Mouse (Mus musculus): Measurements from ENCODE around the gene B3gnt9. TPM values are rescaled to one million over a fixed set of nuclear protein-coding genes. Genes with fewer than 3 reads are reported as not detected.
"Not testable (repeated sequence)": the region's sequence is repeated elsewhere in the genome, so short reads cannot be mapped to it uniquely, and the experiment has no call there.

B3gnt9 gene
- total RNA-seq, 2 experiments from 2014 or later = 0.09 TPM; not detected in 1

DNA sequence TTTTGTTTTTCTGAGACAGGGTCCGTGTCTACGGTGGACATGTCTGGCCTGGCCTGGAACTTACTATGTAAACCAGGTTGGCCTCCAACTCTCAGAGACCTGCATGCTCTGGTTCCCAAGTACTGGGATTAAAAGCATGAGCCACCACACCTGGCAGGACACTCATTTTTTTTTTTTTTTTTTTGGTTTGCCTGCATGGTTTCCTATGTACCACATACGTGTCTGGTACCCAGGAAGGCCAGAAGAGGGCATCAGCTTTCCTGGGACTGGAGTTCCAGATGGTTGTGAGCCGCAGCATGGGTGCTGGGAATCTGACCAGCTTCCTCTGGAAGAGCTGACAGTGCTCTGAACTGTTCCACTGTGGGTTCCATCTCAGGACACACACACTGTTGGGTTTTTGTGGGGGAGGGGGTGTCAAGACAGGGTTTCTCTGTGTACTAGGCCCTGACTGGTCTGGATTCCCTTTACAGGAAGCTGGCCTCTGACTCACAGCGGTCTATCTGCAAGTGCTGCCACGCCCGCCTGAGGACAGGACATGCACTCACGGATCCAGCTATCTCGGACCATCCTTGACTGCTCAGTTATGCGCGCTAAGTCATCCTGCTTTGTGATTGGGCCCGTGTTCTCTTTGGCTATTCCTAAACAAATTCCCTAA is 6.5 kb upstream of the B3gnt9 start:
- ATAC-seq (replicated peaks; ENCODE audit: low FRiP score, poor library complexity, severe bottlenecking) = no peak

DNA sequence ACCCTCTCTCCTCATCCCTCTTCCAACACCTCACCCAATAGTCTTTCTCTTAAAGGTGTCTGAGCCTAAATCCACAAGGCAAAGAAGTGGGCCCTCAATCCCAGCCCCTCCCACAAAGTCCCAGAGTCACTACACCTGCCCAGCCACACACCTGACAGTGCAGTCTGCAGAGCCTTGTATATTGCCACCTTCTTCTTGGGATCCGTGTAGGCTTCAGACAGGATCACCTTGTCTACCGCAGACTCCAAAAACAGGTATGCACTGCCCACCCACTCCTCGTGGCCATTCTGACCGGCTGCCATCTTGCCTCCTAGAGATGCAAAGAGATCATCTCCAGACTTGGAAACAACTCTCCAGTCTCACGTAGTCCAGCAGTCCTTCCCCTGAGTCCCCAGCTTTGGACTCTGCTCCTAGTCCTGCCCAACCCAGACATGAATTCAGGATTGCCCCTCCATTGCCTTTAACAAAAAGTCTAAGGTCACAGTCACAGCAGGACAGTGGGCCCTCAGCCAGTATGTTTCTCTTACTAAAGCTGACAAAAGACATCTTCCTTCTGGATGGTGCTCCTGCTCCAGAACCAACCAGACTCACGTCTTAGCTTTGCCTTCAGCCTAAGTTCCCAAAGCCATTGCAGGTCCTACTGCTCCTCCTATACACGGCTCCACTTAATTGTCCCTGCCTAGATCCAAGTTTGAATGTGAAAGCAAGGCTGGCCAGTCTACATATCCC is 5.6 kb upstream of the B3gnt9 start:
- no peak for ATAC-seq (replicated peaks; ENCODE audit: low FRiP score, poor library complexity, severe bottlenecking)

DNA sequence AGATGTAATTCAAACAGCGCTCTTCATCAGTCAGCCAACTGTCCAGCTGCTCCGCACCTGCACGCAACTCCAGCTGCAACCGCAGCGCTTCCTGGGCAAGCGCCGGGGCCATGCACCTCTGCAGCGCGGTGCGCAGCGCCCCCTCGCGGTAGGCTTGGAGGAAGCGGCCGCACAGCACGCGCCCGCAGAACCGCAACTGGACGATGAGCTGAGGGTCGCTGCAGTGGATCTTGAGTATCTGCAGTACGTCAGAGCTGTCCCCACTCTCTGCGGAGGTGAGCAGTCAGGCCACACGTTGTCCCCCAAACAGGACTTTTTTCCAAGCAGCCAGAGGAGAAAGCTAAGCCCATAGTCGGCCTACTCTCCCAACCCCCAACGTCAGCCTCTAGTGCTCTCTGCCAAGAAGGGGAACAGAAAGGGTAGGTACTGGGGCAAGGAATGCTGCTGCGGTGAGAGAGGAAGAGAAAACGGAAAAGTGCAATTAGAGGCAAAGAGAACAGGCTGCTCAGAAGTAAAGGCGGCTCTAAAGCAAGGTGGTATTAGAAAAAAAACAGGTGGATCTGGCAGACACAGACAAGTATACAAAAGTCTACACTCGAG is 4.9 kb upstream of the B3gnt9 start:
- ATAC-seq (replicated peaks; ENCODE audit: low FRiP score, poor library complexity, severe bottlenecking) = peak; percentile 66

GRCm38 (mm10) chr8:105258911-105259720 is 4.2 kb upstream of the B3gnt9 start:
- ATAC-seq (replicated peaks; ENCODE audit: low FRiP score, poor library complexity, severe bottlenecking) = peak; percentile 7; the same call in 1 of the 2 replicates

GRCm38 (mm10) chr8:105257318-105258114 is 2.6 kb upstream of the B3gnt9 start:
- no peak for ATAC-seq (replicated peaks; ENCODE audit: low FRiP score, poor library complexity, severe bottlenecking)

GRCm38 (mm10) chr8:105254152-105254965 is 594 bp downstream of the B3gnt9 start:
- peak; percentile 83 for ATAC-seq (replicated peaks; ENCODE audit: low FRiP score, poor library complexity, severe bottlenecking)

- no peak for ATAC-seq (replicated peaks; ENCODE audit: low FRiP score, poor library complexity, severe bottlenecking)
Observed at GRCm38 (mm10) chr8:105253766-105254151, 1.2 kb downstream of the B3gnt9 start.

GRCm38 (mm10) chr8:105252680-105253537 is 2.0 kb downstream of the B3gnt9 start:
- ATAC-seq (replicated peaks; ENCODE audit: low FRiP score, poor library complexity, severe bottlenecking) = no peak

DNA sequence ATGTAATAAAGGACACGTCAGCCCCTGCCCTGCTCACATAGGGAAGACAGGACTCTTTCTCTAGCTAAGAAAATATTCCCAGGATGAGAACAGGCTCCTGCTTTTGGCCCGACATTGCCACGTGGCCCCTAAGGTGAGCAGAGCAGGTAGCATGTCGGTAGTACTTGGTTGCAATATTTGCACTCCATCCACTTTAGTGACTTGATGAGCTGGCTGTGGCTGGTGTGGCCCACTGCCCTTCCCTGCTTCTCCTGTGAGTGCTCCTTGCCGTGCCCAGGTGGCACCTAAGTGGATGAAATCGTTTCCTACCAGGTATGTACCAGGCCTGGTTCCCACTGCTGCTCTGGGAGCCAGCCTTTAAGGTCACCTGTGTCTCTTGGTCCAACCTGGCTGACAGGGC is 3.0 kb downstream of the B3gnt9 start:
- no peak for ATAC-seq (replicated peaks; ENCODE audit: low FRiP score, poor library complexity, severe bottlenecking)

DNA sequence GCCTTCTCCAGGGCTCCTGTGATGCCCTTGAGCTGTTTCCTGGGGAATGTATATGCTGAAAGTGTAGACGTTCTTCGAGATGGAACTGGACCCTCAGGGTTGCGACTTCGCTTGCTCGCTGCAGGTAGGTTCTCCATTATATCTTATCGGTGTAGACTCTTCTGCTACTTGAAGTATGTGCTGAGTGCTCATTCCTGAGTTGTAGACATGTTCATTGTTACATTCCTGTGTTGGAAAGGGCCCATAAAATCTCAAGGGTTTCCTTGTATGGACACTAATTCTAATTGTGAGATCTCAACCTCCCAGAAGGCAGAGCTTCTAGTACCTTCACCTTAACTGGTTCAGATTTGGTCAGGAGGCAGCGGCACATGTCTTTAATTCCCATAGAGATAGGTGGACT is 13.9 kb downstream of the B3gnt9 start:
- ATAC-seq (replicated peaks; ENCODE audit: low FRiP score, poor library complexity, severe bottlenecking) = no peak

GRCm38 (mm10) chr8:105237442-105238142 is 17.4 kb downstream of the B3gnt9 start:
- ATAC-seq (replicated peaks; ENCODE audit: low FRiP score, poor library complexity, severe bottlenecking) = no peak

DNA sequence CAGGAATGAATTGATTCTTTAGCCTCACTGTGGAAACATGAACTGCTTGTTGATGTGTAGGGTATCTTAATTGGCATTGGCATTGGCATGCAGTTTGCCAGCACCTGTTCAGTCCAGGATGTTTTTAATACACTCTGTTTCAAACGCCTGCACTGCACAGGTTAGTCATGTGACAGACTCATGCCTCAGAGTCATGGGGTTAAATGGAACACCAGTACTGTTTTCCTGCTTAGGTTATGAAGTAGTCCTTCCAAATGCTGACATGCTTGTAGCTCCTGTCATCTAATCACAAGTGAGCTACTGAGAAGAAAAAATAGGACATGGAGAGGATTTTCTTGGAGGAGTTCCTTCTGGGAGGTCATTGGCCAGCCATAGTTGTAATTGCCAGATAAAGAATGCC is 19.7 kb downstream of the B3gnt9 start:
- ATAC-seq (replicated peaks; ENCODE audit: low FRiP score, poor library complexity, severe bottlenecking) = no peak

- ATAC-seq (replicated peaks; ENCODE audit: low FRiP score, poor library complexity, severe bottlenecking) = no peak
Observed at GRCm38 (mm10) chr8:105233126-105233935, 21.6 kb downstream of the B3gnt9 start.

DNA sequence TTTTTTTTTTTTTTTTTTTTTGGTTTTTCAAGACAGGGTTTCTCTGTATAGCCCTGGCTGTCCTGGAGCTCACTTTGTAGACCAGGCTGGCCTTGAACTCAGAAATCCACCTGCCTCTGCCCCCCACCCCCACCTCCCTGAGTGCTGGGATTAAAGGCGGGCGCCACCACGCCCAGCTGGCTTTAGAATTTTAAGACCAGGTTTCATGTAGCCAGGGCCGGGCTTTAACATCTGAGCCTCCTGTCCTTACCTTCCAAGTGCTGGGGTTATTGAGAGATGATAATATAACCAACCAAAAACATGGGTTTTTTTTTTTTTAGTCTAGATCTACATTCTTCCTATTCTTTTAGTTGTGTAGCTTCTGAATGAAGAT is 22.6 kb downstream of the B3gnt9 start:
- ATAC-seq (replicated peaks; ENCODE audit: low FRiP score, poor library complexity, severe bottlenecking) = not testable (repeated sequence)

DNA sequence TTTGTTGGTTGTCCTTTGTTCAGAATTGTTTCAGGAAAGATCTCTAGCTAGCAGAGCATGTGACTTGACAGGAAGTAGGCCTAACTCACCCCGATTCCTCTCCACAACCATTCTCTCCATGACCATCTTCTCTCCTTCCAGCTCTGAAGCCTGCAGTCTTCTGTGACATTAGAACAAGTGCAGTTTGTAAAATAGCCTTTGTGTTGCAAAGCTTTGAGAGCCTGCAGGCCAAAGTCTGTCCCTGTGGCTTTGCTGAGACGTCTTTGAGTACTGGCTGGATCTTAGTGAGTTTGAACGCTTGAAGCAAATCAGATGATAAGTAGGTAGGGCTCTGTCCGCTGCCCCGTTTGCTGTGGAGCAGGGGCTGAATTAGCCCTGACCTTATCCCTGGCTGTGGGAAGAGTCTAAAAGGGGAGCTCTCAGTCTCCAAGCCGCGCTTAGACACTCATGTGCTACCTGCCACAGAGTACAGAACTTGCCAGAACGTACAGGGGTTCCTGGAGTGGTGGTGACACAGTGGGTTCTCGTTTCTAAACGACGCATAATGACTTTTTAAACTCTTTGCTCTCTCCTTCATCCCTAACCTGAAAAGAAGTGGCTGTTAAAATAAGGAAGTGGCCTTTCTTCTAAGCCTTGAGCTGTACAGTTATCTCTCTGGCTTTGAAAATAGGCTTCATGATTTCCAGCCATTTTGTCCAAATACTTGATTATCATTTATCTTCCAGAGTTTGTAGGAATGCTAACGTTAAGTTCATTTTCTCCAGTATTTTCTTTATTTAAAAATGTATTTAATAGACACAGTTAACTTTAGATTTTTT is 23.2 kb downstream of the B3gnt9 start:
- ATAC-seq (replicated peaks; ENCODE audit: low FRiP score, poor library complexity, severe bottlenecking) = no peak

GRCm38 (mm10) chr8:105225917-105226316 is 29.0 kb downstream of the B3gnt9 start:
- ATAC-seq (replicated peaks; ENCODE audit: low FRiP score, poor library complexity, severe bottlenecking) = peak; percentile 6; the same call in 1 of the 2 replicates

Measured in erythroblast, adult 5-6 weeks (primary cell).